22 mouse cellular contexts compared by ENCODE assay signal in genomic region chr4:153207578-153208102, GRCm38 (mm10).
DNase-seq lines count a peak whose midpoint lies in the region; ATAC-seq lines count a peak whose summit lies in the region.
"Had no signal": no experiment of that assay in that cellular context is flagged by ENCODE, and none has a peak within 500 bp of the region (broad histone marks: within the 10 kb centered on the region; RNA-seq: fewer than 3 reads in every experiment).

No protein-coding gene starts in this region.

- no peaks in the 10 kb centered on the region for H3K36me3 ChIP-seq in embryonic facial prominence, embryonic 14.5 days (ENCODE audit: control insufficient read depth, insufficient read depth, low read length)
- H3K36me3 ChIP-seq in embryonic facial prominence, embryonic 10.5 days (replicated peaks), result no peaks in the 10 kb centered on the region
- no peaks in the 10 kb centered on the region for H3K36me3 ChIP-seq in kidney, embryonic 14.5 days (ENCODE audit: control insufficient read depth, insufficient read depth, low read length)
- H3K36me3 ChIP-seq in midbrain, embryonic 11.5 days (ENCODE audit: control insufficient read depth, insufficient read depth, low read length), result no peaks in the 10 kb centered on the region
- H3K36me3 ChIP-seq in midbrain, embryonic 16.5 days (ENCODE audit: control insufficient read depth, insufficient read depth, low read length), result no peaks in the 10 kb centered on the region
- H3K36me3 ChIP-seq: forebrain, embryonic 15.5 days; limb, embryonic 13.5 days; liver, embryonic 13.5 days; midbrain, embryonic 12.5 days; stomach, embryonic 15.5 days had no signal

- H3K4me3 ChIP-seq in embryonic facial prominence, embryonic 14.5 days (ENCODE audit: low read depth, low read length), result no peak overlapping the region
- no peak overlapping the region for H3K4me3 ChIP-seq in embryonic facial prominence, embryonic 10.5 days
- H3K4me3 ChIP-seq in kidney, embryonic 14.5 days (ENCODE audit: low read length), result no peak overlapping the region
- no peak overlapping the region for H3K4me3 ChIP-seq in midbrain, embryonic 11.5 days (ENCODE audit: low read depth, low read length)
- no peak overlapping the region for H3K4me3 ChIP-seq in midbrain, embryonic 16.5 days (ENCODE audit: low read depth, low read length)
- H3K4me3 ChIP-seq: forebrain, embryonic 15.5 days; limb, embryonic 13.5 days; liver, embryonic 13.5 days; midbrain, embryonic 12.5 days; stomach, embryonic 15.5 days had no signal

- no peak overlapping the region for H3K27ac ChIP-seq in embryonic facial prominence, embryonic 14.5 days (replicated peaks; ENCODE audit: low read depth, low read length)
- H3K27ac ChIP-seq in embryonic facial prominence, embryonic 10.5 days (replicated peaks), result no peak overlapping the region
- peak overlapping the region; percentile 30; the same call in 1 of the 2 replicates for H3K27ac ChIP-seq in kidney, embryonic 14.5 days (ENCODE audit: low read depth, low read length)
- H3K27ac ChIP-seq in midbrain, embryonic 11.5 days (ENCODE audit: low read depth, low read length), result no peak overlapping the region
- no peak overlapping the region for H3K27ac ChIP-seq in midbrain, embryonic 16.5 days (ENCODE audit: low read length)
- H3K27ac ChIP-seq: forebrain, embryonic 15.5 days; limb, embryonic 13.5 days; liver, embryonic 13.5 days; midbrain, embryonic 12.5 days; stomach, embryonic 15.5 days had no signal

- H3K27me3 ChIP-seq in embryonic facial prominence, embryonic 14.5 days (replicated peaks; ENCODE audit: control insufficient read depth, insufficient read depth, low read length), result no peaks in the 10 kb centered on the region
- H3K27me3 ChIP-seq in embryonic facial prominence, embryonic 10.5 days (replicated peaks; ENCODE audit: low read depth, poor library complexity, severe bottlenecking), result peaks cover 47% of the 10 kb centered on the region
- H3K27me3 ChIP-seq in kidney, embryonic 14.5 days (ENCODE audit: control insufficient read depth, insufficient read depth, low read length), result no peaks in the 10 kb centered on the region
- H3K27me3 ChIP-seq in midbrain, embryonic 11.5 days (ENCODE audit: control insufficient read depth, insufficient read depth, low read length), result peaks cover 33% of the 10 kb centered on the region
- peaks cover 22% of the 10 kb centered on the region for H3K27me3 ChIP-seq in midbrain, embryonic 16.5 days (ENCODE audit: control insufficient read depth, insufficient read depth, low read depth, low read length)
- H3K27me3 ChIP-seq: forebrain, embryonic 15.5 days; liver, embryonic 13.5 days; stomach, embryonic 15.5 days had no signal

- intact Hi-C loops in gastrocnemius, postnatal 36 days (cut with DNase I), result no loop called here

- WGBS in embryonic facial prominence, embryonic 14.5 days, result 48% methylated on average over 11 of the region's 11 CpGs
- 67% methylated on average over 11 of the region's 11 CpGs for WGBS in embryonic facial prominence, embryonic 10.5 days
- 17% methylated on average over 11 of the region's 11 CpGs for WGBS in kidney, embryonic 14.5 days
- WGBS in midbrain, embryonic 11.5 days, result 81% methylated on average over 11 of the region's 11 CpGs
- WGBS in midbrain, embryonic 16.5 days, result 71% methylated on average over 11 of the region's 11 CpGs

- no peaks in the 10 kb centered on the region for H3K4me1 ChIP-seq in embryonic facial prominence, embryonic 14.5 days (ENCODE audit: control insufficient read depth, insufficient read depth, low read length)
- H3K4me1 ChIP-seq in embryonic facial prominence, embryonic 10.5 days, result peaks cover 53% of the 10 kb centered on the region
- H3K4me1 ChIP-seq in kidney, embryonic 14.5 days (ENCODE audit: control insufficient read depth, insufficient read depth, low read length), result peaks cover 37% of the 10 kb centered on the region
- H3K4me1 ChIP-seq in midbrain, embryonic 11.5 days (ENCODE audit: control insufficient read depth, insufficient read depth, low read length), result peaks cover 2% of the 10 kb centered on the region; the same call in 1 of the 2 replicates
- H3K4me1 ChIP-seq in midbrain, embryonic 16.5 days (ENCODE audit: control insufficient read depth, insufficient read depth, low read length), result peaks cover 9% of the 10 kb centered on the region
- H3K4me1 ChIP-seq: liver, embryonic 13.5 days; stomach, embryonic 15.5 days had no signal

- no peak overlapping the region for H3K4me2 ChIP-seq in embryonic facial prominence, embryonic 14.5 days (ENCODE audit: low read depth, low read length)
- no peak overlapping the region for H3K4me2 ChIP-seq in kidney, embryonic 14.5 days (replicated peaks; ENCODE audit: low read depth, low read length)
- no peak overlapping the region for H3K4me2 ChIP-seq in midbrain, embryonic 11.5 days
- H3K4me2 ChIP-seq in midbrain, embryonic 16.5 days (ENCODE audit: low read length), result no peak overlapping the region
- H3K4me2 ChIP-seq: forebrain, embryonic 15.5 days; heart, embryonic 11.5 days; limb, embryonic 13.5 days; liver, embryonic 13.5 days; midbrain, embryonic 12.5 days; stomach, embryonic 15.5 days had no signal

- H3K9ac ChIP-seq in embryonic facial prominence, embryonic 14.5 days (ENCODE audit: low read depth, low read length), result no peak overlapping the region
- H3K9ac ChIP-seq in kidney, embryonic 14.5 days (ENCODE audit: low read depth, low read length), result no peak overlapping the region
- H3K9ac ChIP-seq in midbrain, embryonic 11.5 days (ENCODE audit: low read length), result no peak overlapping the region
- H3K9ac ChIP-seq in midbrain, embryonic 16.5 days (ENCODE audit: low read depth, low read length), result no peak overlapping the region
- H3K9ac ChIP-seq: forebrain, embryonic 15.5 days; limb, embryonic 13.5 days; liver, embryonic 13.5 days; midbrain, embryonic 12.5 days; stomach, embryonic 15.5 days had no signal

- peak; percentile 19 for DNase-seq in embryonic facial prominence, embryonic 14.5 days (ENCODE audit: low spot score)
- DNase-seq in embryonic facial prominence, embryonic 10.5 days (ENCODE audit: low spot score), result no peak
- DNase-seq in kidney, postnatal 14 days, result no peak
- DNase-seq in midbrain, embryonic 11.5 days (ENCODE audit: low spot score, missing footprints), result peak; percentile 76
- no peak for DNase-seq in gastrocnemius, postnatal 36 days
- DNase-seq: adrenal gland, postnatal 10 days; cerebellum, adult 18-20 months; cerebellum, postnatal 25 days; gastrocnemius, postnatal 10 days; heart, adult 11 months; kidney, adult 18-20 months; liver, embryonic 13.5 days; lung, adult 2 months; lung, postnatal 14 days; thymus, postnatal 36 days had no signal

- H3K9me3 ChIP-seq in embryonic facial prominence, embryonic 14.5 days (ENCODE audit: control insufficient read depth, low read length), result no peaks in the 10 kb centered on the region
- H3K9me3 ChIP-seq in embryonic facial prominence, embryonic 10.5 days, result no peaks in the 10 kb centered on the region
- no peaks in the 10 kb centered on the region for H3K9me3 ChIP-seq in kidney, embryonic 14.5 days (ENCODE audit: control insufficient read depth, low read length)
- no peaks in the 10 kb centered on the region for H3K9me3 ChIP-seq in midbrain, embryonic 11.5 days (ENCODE audit: control insufficient read depth, low read length)
- no peaks in the 10 kb centered on the region for H3K9me3 ChIP-seq in midbrain, embryonic 16.5 days (replicated peaks; ENCODE audit: control insufficient read depth, low read length, poor library complexity, severe bottlenecking)
- H3K9me3 ChIP-seq: forebrain, embryonic 15.5 days; limb, embryonic 13.5 days; liver, embryonic 13.5 days; midbrain, embryonic 12.5 days; stomach, embryonic 15.5 days had no signal

- no peak for ATAC-seq in embryonic facial prominence, embryonic 14.5 days (ENCODE audit: low read depth)
- ATAC-seq in kidney, embryonic 14.5 days (ENCODE audit: low FRiP score, low TSS enrichment), result peak; percentile 79
- no peak for ATAC-seq in midbrain, embryonic 11.5 days (ENCODE audit: low FRiP score)
- no peak for ATAC-seq in midbrain, embryonic 16.5 days
- ATAC-seq: forebrain, embryonic 15.5 days had no signal

Comparison
In these comparisons a context has a peak if more than half of its experiments do, and no peak if none do; other contexts are left out.
1. DNase-seq: peak in embryonic facial prominence, embryonic 14.5 days (single experiment) and midbrain, embryonic 11.5 days (single experiment); none in embryonic facial prominence, embryonic 10.5 days (single experiment), kidney, postnatal 14 days (single experiment) and gastrocnemius, postnatal 36 days (0 of 2).